Mouse (Mus musculus) cortical plate, adult 2 months (tissue): ENCODE data around the gene Ldb1.

Experiments
- CTCF ChIP-seq: fragments of 200-500 bp; IDR thresholded peaks from 2 replicates; pipeline ENCODE4 v1.5.1; 2011; ENCODE audit warnings: mild to moderate bottlenecking, control low read depth, low read length; ENCODE audit not compliant: insufficient read depth; ENCODE audit errors: extremely low read depth
- POLR2A ChIP-seq: fragments of 200-500 bp; IDR thresholded peaks from 2 replicates; pipeline ENCODE4 v1.6.1; 2011; ENCODE audit warnings: mild to moderate bottlenecking, low read length, control low read depth; ENCODE audit not compliant: insufficient read depth; ENCODE audit errors: extremely low read depth

GRCm38 (mm10) chr19:46003371-46004226, 41.4 kb downstream of the Ldb1 start, which contains the start of gene Hps6:
- TF ChIP-seq POLR2A (0 out of 2 replicates have a peak, but pooled peaks have one; percentile 39), CTCF (no peak)
